Mouse (Mus musculus) kidney, postnatal 36 days (tissue): ENCODE data around the gene Gprin1.
A peak's percentile ranks its signal among the peaks of the same experiment; 100 is the strongest.

Experiments used
- DNase-seq, 2 experiments: peaks; one replicate each; pipeline ENCODE4 v3.0.0; 2021 to 2022; ENCODE audit warnings: mixed read lengths in 2 of 2

The Gprin1 gene

DNA sequence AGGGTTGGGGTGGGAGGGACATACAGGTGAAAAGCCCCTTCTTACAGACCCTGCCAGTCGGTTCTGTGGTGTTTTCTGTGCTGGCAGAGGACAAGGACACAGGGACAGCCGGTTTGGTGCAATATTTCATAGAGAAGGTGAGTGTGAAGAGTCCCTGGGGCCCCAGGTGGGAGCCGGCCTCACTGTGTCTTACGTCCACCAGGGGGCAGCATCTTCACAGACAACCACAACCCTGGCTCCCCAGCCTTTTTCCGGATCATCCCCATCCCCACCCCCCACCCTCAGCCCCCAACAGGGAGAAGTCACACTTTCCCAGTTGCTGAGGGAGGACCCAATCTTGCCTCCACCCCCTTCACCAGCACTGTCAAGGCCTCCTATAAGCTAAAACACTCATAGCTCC is 32.8 kb downstream of the Gprin1 start:
- DNase-seq, result peak; percentile 35 to 78

DNA sequence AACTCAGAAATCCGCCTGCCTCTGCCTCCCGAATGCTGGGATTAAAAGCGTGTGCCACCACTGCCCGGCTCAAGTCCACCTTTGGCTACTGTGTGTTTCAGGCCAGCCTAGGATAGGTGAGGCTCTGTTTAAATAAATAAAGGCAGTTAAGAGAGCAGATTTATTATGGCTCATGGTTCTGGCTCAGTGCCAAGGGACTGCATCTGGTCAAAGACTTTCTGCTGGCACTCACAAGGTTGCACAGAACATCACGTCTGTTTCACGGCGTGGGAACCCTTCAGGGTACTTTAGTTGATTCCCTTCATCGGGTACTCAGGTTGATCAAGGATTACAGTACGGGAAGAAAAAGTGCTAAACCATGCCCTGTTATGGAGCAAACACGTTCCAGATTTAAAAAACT is 34.7 kb downstream of the Gprin1 start:
- DNase-seq, result no peak

DNA sequence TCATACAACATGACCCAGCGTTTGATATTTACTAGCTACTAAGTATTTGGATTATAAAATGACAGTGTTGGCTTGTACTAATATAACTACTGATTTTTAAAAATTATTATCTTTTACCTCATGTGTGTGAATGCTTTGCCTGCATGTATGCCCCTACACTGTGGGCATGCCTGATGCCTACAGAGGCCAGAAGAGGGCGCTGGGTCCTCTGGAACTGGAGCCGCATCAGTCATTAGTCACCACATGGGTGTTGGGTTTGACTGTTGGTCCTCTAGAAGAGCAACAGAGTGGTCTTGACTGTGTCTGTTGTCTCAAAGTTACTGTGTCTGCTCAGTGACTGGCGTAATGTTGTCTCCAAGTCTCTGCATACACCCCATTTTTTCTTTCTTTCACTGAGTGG is 35.3 kb downstream of the Gprin1 start:
- DNase-seq, result no peak

DNA sequence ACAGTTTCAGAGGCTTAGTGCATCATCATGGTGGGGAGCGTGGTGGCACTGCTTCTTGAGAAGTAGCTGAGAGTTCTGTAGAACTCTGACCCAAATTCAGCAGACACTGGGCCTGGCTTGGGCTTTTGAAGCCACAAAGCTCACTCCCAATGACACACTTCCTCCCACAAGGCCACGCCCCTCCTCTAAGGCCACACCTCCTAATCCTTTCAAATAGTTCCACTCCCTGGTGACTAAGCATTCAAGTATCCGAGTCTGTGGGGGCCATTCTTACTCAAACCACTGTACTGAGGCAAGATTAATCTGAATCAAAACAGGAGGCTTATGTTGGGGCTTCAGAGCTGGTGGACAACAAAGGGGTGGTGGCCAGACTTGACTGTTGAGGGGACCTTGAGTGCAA is 38.8 kb downstream of the Gprin1 start:
- DNase-seq, result no peak

DNA sequence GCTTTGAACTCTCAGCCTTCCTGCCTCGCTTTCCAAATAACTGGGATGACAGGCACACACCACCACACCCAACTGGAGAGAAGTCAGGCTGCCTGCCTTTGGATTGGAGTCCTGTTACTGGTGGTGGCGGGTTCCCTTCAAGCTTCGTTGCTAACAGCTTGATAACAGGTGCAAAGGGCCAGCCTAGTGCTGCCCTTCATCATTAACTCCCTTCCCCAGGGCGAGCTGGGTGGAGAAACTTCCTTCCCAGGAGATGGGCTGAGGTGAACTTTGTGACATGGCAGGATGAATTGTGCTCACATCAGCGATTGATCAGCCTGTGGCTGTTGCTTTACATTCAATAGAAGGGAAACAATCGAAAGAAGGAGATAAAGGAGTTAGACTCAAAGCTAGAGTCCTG is 44.8 kb downstream of the Gprin1 start:
- no peak for DNase-seq

DNA sequence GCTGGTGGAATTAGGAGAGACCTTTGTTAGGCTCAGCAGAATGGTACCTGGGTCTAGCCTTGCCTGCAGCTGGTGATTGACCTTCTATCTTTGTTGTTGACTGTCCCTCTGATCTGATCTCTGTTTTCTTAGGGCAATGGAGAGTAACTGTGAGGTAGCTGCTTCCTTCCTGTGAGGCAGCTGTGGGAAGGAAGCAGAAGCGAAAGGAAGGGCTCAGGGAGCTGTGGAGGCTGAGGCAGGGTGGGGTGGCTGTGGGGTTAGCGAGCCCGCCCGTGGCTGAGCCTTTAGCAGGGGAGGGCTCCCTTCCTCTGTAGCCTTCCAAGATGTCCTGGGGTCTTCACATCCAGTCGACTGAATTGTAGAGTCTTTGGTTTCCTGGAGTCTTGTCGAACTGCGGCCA is 47.2 kb downstream of the Gprin1 start:
- no peak for DNase-seq

DNA sequence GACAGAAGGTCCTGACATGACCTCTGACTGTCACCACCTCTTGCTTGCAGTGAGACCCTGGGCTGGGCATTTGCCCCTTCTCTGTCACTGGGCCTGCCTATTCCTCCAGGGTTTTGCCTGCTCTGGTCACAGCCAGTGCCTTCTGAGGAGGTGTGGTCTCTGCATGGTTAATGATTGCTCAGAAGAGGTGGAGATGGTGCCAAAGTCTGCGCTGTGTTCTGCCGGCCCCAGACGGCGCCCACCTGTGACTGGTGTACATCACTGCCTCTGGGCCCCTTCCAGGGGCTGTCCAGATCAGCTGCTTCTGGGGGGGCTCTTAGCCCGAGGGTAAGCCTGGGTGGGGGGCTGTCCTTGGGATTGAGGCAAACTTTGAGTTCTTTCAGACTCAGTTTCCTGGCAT is 48.4 kb downstream of the Gprin1 start, which contains the start of gene Cdhr2:
Gene Cdhr2, plus strand, starts transcription at position 219 of the 400 bp plus-strand sequence.
- DNase-seq, result peak; percentile 81 to 82

DNA sequence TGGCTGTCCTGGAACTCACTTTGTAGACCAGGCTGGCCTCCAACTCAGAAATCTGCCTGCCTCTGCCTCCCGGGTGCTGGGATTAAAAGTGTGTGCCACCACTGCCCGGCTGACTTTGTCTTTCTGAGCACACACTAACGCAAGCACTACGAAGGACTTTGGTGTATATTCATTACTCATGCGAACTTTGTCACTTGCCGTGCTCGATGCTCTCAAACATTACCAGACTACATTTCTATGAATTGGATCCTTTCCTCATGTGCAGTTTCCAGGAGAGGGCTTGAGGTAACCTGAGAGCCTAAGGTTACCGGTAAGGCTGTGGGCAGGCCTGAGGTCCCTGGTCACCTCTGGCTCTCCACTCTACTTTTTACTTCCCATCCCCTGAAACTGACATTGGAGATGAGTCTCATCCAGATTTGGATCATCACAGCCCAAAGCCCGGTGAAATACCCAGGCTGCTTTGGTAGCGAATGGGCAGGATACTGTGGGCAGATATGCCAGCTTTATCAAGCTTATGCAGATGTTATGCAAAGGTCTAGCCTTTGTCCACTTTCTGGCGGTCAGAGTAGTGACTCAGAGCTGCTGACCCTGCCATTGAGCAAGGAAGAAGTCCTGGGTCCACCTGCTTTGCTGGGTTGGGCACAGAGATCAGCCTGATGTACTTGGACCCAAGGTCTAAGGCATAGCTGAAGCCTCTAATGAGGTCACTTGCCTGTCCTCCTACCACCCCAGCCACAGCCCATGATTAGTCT is 54.0 kb downstream of the Gprin1 start:
- peak; percentile 23 to 38 for DNase-seq

DNA sequence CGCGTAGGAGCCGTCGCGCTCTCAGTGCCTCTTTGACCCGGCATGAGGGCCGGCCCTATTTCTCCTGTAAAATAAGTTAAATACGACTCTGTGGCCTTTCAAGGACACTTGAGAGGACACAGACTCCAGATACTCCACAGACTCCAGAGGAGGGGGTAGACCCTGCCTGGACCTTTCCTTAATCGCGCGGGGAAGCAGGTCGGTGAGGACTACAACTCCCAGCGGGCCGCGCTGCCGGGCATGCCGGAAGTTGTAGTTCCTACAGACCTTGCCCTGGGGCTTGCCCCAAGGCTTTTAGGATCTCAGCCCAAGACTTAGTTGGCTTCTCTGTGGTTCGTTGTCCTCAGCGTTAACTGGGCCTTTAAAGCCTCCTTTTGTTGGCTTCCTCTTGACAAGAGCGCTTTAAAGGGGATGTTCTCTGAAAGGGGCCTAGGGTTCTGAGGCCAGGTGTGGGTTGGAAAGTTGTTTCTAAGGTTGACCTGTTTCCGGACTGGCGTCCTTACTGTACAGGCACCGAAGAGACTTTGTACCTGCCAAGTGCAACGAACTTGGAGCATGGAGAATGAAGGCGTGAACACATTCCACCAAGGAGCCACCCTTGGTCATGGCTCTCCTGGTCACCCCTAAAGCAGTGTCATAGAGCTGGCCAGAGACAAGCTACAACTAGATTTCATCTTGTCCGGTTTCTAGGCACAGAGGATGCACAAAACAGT is 55.2 kb downstream of the Gprin1 start:
- DNase-seq, result peak; percentile 91 to 92

DNA sequence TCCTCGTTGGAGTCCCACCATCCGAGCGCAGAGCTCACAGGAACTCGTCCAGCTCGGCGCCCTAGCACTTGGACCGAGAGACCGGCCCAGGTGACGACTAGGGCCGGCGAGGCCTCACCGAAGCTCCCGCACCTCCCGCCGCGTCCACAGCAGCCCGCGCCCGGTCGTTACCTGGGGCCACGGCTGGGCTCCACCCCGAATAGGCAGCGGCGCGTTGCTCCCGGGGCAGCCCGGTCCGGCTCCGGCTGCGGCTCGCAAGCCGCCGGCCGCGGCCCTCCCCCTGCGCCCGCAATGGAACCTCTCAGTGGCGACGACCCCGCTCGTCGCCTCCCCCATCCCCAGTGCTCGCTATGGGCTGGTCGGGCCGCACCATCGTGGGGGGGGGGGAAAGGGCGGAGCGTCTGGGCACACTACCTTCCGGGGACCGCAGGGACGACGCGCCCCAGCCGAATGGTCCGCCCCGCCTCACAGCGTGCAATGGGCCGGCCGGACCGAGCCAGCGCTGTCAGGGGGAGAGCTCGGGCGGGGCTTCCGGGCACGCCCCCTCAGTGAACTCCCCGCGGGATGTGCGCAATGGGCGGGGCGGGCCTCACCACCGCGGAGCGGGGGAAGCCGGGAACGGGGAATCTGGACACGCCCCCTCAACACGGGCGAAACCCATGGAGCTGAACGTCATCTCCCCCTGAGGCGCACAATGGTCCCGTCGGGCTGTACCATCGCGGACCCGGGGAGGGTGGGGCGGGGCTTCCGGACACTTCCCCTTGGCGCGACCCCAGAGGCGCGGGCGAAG is 55.9 kb downstream of the Gprin1 start, which contains the start of gene Rnf44:
Gene Rnf44, minus strand, starts transcription at position 350 of the 790 bp plus-strand sequence.
- DNase-seq, result peak; percentile 99

DNA sequence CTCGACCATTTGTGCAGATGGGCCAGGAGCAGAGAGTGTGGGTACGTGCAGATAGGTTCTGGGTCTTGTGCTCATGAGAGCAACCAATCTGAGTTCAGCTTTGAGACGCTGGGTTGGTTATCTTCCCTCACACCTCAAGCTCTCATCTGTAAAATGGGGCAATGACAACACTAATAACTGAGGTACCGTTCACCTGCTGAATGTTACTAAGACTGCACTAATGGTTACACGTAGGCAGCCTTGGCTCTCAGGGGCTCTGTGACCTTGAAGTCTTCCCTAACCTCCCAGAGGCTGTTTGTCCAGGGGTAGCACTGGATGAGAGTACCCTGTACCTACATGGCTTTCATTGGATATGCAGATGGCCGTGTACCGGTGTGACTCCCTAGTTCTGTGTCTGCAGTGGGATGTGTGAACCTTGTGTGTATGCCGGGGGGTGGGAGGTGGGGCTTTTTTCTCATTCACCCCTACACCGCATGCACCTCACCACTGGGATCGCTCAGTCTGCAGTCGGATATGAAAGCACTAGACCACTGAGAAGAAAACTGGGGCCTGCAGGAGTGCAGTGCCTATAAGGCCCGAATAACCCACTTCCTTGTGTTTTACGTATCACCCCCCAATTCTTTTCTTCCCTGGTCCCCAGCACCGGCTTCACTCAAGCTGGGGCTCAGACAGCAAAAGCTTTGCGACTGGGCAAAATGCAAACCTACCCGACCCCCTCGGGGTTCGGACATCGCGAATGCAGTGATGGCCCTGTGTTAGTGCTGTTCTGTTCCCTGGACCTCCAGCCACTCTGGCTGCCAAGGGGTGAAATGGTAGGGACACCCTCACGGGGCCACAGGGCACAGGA is 56.7 kb downstream of the Gprin1 start:
- DNase-seq, result no peak

DNA sequence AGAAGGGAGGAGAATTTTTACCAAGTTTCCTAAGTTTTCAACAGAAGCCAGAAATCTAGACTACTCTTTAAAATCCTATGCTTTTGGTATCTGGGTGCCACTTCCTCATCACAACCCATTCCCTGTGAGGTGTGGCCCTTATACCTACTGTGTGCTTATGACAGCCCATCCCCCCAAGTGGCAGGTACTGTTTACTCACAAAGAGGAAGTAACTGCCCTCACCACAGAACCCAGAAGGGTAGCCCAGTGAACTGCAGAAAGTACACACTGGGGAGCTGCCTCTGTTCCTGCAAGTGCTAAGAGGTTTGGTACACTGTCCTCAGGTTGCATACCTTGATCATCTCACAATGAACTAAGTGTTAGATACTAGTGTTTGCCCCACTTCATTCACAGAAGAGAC is 57.9 kb downstream of the Gprin1 start:
- DNase-seq, result no peak

DNA sequence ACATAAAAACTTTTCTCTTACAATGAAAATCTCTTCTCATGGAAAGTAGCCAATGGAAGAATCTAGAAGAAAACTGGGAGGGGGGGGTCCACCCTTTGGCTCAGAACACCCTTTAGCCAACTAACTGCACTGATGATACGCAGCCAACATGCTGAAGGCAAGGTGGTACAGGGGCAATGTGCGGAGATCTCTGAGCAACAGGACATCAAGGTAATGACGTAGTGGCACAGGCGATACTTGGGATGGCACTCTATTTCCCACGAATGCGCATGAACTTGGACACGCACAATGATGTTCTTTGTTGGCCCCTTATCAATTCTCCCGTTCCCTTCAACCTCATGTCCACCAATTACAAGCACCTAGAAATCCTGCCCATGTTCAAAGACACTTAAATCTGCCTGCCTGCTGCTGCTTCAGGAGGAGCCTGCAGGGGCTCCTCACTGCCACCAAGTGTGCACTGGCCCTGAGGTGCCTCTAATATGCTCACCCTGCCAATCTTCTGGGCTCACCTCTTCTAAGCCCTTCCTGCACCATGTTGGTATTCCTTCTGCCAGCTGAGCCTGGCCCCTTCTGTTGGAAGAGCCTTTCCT is 59.4 kb downstream of the Gprin1 start:
- no peak for DNase-seq

DNA sequence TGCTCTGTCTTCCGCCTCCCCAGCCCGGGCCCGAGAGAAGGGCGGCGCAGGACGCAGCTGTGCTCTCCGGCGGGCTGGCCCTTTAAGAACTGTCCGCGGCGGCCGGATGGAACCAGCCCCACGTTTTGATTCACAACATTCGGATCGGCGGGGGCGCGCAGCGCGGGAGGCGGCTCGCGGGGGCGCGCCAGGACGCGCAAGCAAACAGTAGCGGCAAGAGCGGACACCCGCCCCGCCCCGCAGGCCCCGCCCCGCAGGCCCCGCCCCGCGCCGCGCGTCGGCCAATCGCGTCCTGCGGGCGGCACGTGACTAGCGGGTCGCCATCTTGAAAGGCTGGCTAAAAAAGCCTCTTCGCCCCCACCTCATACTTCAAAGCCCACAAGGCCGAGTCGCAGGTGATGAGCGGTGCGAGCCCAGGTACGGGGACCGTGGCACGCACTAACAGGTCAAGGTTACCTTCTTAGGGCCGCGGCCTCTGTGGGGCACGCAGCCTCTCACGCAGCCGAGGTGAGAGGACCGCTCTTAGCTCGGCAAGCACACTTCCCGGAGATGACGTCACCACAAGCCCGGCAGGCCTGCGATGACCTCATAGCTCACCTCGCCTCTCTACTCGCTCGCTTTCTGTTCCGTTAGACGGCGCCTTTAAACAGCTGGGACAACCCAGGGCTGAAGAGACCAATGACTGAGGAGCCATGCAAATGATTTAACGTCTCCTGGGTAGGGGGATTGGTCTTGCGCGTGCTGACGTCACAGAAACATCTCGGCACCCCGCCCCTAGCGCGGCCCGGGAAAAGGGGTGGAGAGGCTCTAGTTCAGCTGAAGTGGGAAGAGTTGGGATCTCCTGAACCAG is 61.9 kb downstream of the Gprin1 start:
- peak; percentile 98 to 99 for DNase-seq

DNA sequence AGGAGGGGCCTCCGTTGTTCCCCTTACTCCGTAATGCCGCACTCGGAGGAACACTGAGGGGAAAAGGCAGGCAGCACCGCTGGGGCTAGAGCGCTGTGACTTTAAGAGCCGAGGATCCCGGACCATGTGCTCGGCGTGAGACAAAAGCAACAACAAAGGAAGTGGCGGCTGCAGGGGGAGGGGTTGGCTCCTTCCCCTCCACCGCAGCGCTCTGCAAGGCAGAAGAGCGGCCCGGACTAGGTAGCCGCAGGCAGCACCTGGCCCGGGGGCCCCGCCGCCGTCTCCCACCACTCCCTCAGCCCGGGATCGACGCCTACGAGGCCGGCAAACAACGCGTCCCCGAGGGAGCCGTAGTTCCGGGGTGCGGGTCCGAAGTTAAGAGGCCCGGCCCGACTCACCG is 62.6 kb downstream of the Gprin1 start:
- DNase-seq, result peak; percentile 88 to 89
